Comparison of ENCODE assay signal across 7 mouse cellular contexts in the genomic region with DNA sequence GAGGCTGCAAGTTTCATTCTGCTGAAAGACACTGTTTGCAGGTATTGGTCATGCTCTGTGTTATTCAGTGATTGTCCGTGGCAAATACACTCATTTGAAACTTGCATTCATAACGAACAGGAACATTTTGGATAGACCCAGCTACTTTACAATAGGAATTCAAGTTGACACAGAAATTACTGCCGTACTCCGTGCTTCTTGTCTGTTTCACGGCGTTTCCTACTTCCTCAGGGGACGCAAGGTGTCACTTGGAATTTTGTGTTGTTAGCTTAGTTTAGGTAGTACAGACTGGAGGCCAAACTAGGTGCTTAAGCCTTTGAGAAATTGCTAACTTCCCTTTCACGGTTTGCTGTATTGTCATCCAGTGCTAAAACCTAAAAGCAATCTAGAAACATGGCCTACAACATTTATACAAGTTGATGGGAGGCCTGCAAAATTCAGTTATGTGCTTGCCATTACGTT. TPM values are rescaled to one million over a fixed set of nuclear protein-coding genes. Genes with fewer than 3 reads are reported as not detected.
A peak's percentile ranks its signal among the peaks of the same experiment; 100 is the strongest.
DNase-seq lines count a peak whose midpoint lies in the region; ATAC-seq and TF ChIP-seq lines count a peak whose summit lies in the region.

No protein-coding gene starts in this region.

- no peaks in the 10 kb centered on the region for H3K27me3 ChIP-seq in neural tube, embryonic 11.5 days (ENCODE audit: control insufficient read depth, insufficient read depth, low read length)
- peaks cover 8% of the 10 kb centered on the region for H3K27me3 ChIP-seq in limb, embryonic 10.5 days (ENCODE audit: low read depth, poor library complexity, severe bottlenecking)
- no peaks in the 10 kb centered on the region for H3K27me3 ChIP-seq in small intestine, adult 2 months (ENCODE audit: control insufficient read depth, insufficient read depth, low read length)

- H3K27ac ChIP-seq in neural tube, embryonic 11.5 days (ENCODE audit: low read depth, low read length): no peak overlapping the region
- no peak overlapping the region for H3K27ac ChIP-seq in embryonic fibroblast, embryonic 13.5 days (ENCODE audit: insufficient read depth, low read length)
- H3K27ac ChIP-seq in limb, embryonic 10.5 days: no peak overlapping the region
- H3K27ac ChIP-seq in small intestine, adult 2 months (ENCODE audit: insufficient read depth, low read depth, low read length): peak overlapping the region; percentile 82

- H3K9ac ChIP-seq in neural tube, embryonic 11.5 days (ENCODE audit: low read length): no peak overlapping the region

- H3K36me3 ChIP-seq in neural tube, embryonic 11.5 days (ENCODE audit: control insufficient read depth, insufficient read depth, low read length): no peaks in the 10 kb centered on the region
- no peaks in the 10 kb centered on the region for H3K36me3 ChIP-seq in limb, embryonic 10.5 days
- no peaks in the 10 kb centered on the region for H3K36me3 ChIP-seq in small intestine, adult 2 months (ENCODE audit: control insufficient read depth, insufficient read depth, low read length)

- H3K4me2 ChIP-seq in neural tube, embryonic 11.5 days (ENCODE audit: low read depth): peak overlapping the region; percentile 81

- H3K4me1 ChIP-seq in neural tube, embryonic 11.5 days (ENCODE audit: control insufficient read depth, insufficient read depth, low read length): no peaks in the 10 kb centered on the region
- H3K4me1 ChIP-seq in embryonic fibroblast, embryonic 13.5 days (ENCODE audit: control insufficient read depth, insufficient read depth, low read length): peaks cover 3% of the 10 kb centered on the region; the same call in 1 of the 2 replicates
- H3K4me1 ChIP-seq in limb, embryonic 10.5 days: peaks cover 13% of the 10 kb centered on the region; the same call in 1 of the 2 replicates
- H3K4me1 ChIP-seq in small intestine, adult 2 months (ENCODE audit: control insufficient read depth, insufficient read depth, insufficient read length, low read length): peaks cover 4% of the 10 kb centered on the region; the same call in 1 of the 2 replicates

- DNase-seq in neural tube, embryonic 11.5 days (ENCODE audit: low spot score): no peak
- DNase-seq in neural tube, embryonic 10.5 days (ENCODE audit: extremely low spot score, low spot score): no peak
- DNase-seq in limb, embryonic 10.5 days (ENCODE audit: low spot score): no peak
- no peak for DNase-seq in urinary bladder, postnatal 36 days (ENCODE audit: low spot score in 2 of 2)

- TF ChIP-seq POLR2A in embryonic fibroblast, embryonic 13.5 days (IDR thresholded peaks at IDR 0.05; ENCODE audit: low read depth, low read length): no peak
- TF ChIP-seq POLR2A in small intestine, adult 2 months (IDR thresholded peaks at IDR 0.05; ENCODE audit: low read depth, low read length): no peak

- TF ChIP-seq CTCF in embryonic fibroblast, embryonic 13.5 days (IDR thresholded peaks at IDR 0.05; ENCODE audit: borderline replicate concordance, insufficient read depth, low read length): no peak
- no peak for TF ChIP-seq CTCF in small intestine, adult 2 months (IDR thresholded peaks at IDR 0.05; ENCODE audit: extremely low read depth, insufficient read length, insufficient replicate concordance, low read depth, low read length)

- WGBS in neural tube, embryonic 11.5 days: 64% methylated on average over 9 of the region's 9 CpGs
- 66% methylated on average over 9 of the region's 9 CpGs for WGBS in limb, embryonic 10.5 days
- 25% methylated on average over 9 of the region's 9 CpGs for WGBS in small intestine, adult 2 months

- ATAC-seq in neural tube, embryonic 11.5 days (ENCODE audit: insufficient read depth, low FRiP score, low TSS enrichment): no peak
- ATAC-seq in monocyte, adult 5-6 weeks (replicated peaks; ENCODE audit: insufficient number of reproducible peaks, low FRiP score, low TSS enrichment, poor library complexity, severe bottlenecking): no peak

- peak overlapping the region; percentile 86 for H3K4me3 ChIP-seq in neural tube, embryonic 11.5 days (ENCODE audit: low read depth, low read length)
- H3K4me3 ChIP-seq in embryonic fibroblast, embryonic 13.5 days (ENCODE audit: insufficient read depth, low read length): peak overlapping the region; percentile 70
- H3K4me3 ChIP-seq in limb, embryonic 10.5 days: peak overlapping the region; percentile 92
- no peak overlapping the region; the same call in 1 of the 2 replicates for H3K4me3 ChIP-seq in small intestine, adult 2 months (ENCODE audit: low read depth, low read length)

- H3K9me3 ChIP-seq in neural tube, embryonic 11.5 days (ENCODE audit: control insufficient read depth, low read length): no peaks in the 10 kb centered on the region
- H3K9me3 ChIP-seq in limb, embryonic 10.5 days (replicated peaks): no peaks in the 10 kb centered on the region

RNA-seq across cellular contexts. Expression of a gene that starts 1.2 kb away (rescaled TPM):
- not detected in 2 replicates for polyA plus RNA-seq in neural tube, embryonic 11.5 days (2014; fragmentation: Nextera tagmentation; extraction: Ambion mirVana)
- polyA plus RNA-seq in embryonic fibroblast, embryonic 13.5 days (2011; ENCODE audit: insufficient read length, low read depth, missing spikeins): not detected in 2 replicates
- polyA plus RNA-seq in limb, embryonic 10.5 days (2016; fragmentation: Nextera tagmentation; extraction: Ambion mirVana): not detected in 2 replicates
- polyA plus RNA-seq in small intestine, adult 2 months (2012; rRNA removed): not detected in 2 replicates
- total RNA-seq in monocyte, adult 5-6 weeks (2017): not detected in 3 replicates

RNA-seq across cellular contexts. Expression of a gene that starts 1.5 kb away (rescaled TPM):
- polyA plus RNA-seq in neural tube, embryonic 11.5 days (2014; fragmentation: Nextera tagmentation; extraction: Ambion mirVana): 19.7 and 24.7 TPM in 2 replicates
- 52.0 and 56.7 TPM in 2 replicates for polyA plus RNA-seq in embryonic fibroblast, embryonic 13.5 days (2011; ENCODE audit: insufficient read length, low read depth, missing spikeins)
- 17.4 and 20.0 TPM in 2 replicates for polyA plus RNA-seq in limb, embryonic 10.5 days (2016; fragmentation: Nextera tagmentation; extraction: Ambion mirVana)
- 7.2 and 10.2 TPM in 2 replicates for polyA plus RNA-seq in small intestine, adult 2 months (2012; rRNA removed)
- total RNA-seq in monocyte, adult 5-6 weeks (2017): 212 to 304 TPM (median 230 TPM) in 3 replicates
